Mouse (Mus musculus): Measurements from ENCODE around the gene Ccdc171. TPM values are rescaled to one million over a fixed set of nuclear protein-coding genes. Genes with fewer than 3 reads are reported as not detected.
A peak's percentile ranks its signal among the peaks of the same experiment; 100 is the strongest.
"Not testable (repeated sequence)": the region's sequence is repeated elsewhere in the genome, so short reads cannot be mapped to it uniquely, and the experiment has no call there.

The Ccdc171 gene
- polyA plus RNA-seq (2014; fragmentation: Nextera tagmentation; extraction: Ambion mirVana), result 5.4 and 5.5 TPM in 2 replicates

DNA sequence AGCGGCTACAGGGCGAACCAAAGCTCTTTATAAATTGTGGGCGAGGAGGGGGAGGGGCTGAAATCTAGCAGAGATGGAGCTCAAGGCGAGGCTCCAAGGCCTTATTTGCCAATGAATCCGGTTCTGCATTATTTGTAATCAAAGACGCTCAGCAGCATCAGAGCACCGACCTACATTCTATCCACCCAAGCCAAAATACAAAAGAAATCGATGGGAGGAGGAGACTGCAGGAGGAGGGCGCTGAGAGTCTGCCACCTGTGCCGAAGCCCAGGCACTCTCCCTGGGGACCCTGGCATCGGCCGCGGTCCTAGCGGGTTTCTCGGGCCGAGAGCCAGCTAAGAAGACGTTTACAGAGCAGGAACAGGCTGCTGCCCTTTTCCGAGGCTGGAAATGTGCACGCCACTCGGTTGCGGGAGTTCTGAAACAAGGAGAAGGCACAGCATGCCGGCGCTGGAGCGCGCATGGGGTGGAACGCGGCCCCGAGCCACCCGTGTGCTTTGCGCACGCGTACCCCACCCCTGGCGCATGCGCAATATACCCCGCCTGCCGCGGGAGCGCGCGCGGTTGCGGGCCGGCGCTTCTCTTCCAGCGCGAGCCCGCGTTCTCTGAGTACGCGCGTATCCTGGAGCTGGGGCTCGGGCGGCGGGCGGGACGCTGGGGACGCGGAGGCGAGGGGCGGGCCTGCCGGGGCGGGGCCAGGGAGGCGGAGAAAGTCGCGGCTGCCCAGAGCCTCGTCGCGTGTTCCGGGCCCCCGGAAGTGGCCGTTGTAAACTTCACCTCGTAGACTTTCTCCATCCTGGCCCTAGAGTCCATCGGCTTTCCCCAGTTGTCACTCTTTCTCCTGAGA lies at the start of gene Ccdc171:
Gene Ccdc171 (plus strand): TSS at position 703 of the 847 bp plus-strand sequence.
- no peaks in the 10 kb centered on the region; the same call in 1 of the 2 replicates for H3K9me3 ChIP-seq (ENCODE audit: control insufficient read depth, low read length)
- WGBS, result under 1% methylated on average over 62 of the region's 73 CpGs
- peaks cover 9% of the 10 kb centered on the region for H3K4me1 ChIP-seq (replicated peaks; ENCODE audit: control insufficient read depth, insufficient read depth, low read length)
- peak within 1 kb of the TSS; percentile 90 for H3K9ac ChIP-seq (ENCODE audit: low read length)
- H3K4me2 ChIP-seq (ENCODE audit: low read depth, low read length, severe bottlenecking), result peak within 1 kb of the TSS; percentile 89
- no peaks in the 10 kb centered on the region for H3K27me3 ChIP-seq (ENCODE audit: control insufficient read depth, insufficient read depth, low read length)
- ATAC-seq (replicated peaks; ENCODE audit: low FRiP score) (peak; percentile 92), DNase-seq (ENCODE audit: low spot score) (peak; percentile 99)
- H3K27ac ChIP-seq (ENCODE audit: low read depth, low read length), result peak within 1 kb of the TSS; percentile 100
- H3K4me3 ChIP-seq (ENCODE audit: low read depth, low read length), result peak within 1 kb of the TSS; percentile 66
- H3K36me3 ChIP-seq (ENCODE audit: control insufficient read depth, insufficient read depth, low read length), result no peaks in the 10 kb centered on the region

DNA sequence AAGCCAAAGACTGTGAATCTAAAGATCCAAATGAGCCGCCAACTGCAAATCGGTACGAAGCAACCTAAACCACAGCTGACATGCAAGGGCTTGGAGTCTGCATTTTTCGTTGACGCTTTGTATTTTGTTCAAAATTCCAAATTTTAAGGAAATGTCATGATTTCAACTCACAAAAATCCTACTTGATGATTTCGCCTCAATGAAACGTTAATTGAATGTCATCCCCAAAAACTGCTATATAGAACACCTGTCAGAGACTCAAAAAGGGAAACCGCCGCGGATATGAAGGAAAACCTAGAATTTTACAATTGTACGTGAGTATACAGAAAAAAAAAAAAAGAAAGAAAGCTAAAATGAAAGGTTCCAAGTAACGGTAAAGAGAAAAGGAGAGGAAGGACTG lies 40.1 kb upstream of the Ccdc171 start:
- Histone ChIP-seq H3K27me3 (ENCODE audit: control insufficient read depth, insufficient read depth, low read length) (no peaks in the 10 kb centered on the region), H3K36me3 (ENCODE audit: control insufficient read depth, insufficient read depth, low read length) (peaks cover 5% of the 10 kb centered on the region), H3K4me2 (ENCODE audit: low read depth, low read length, severe bottlenecking) (peak overlapping the region; percentile 52), H3K4me1 (replicated peaks; ENCODE audit: control insufficient read depth, insufficient read depth, low read length) (peaks cover 12% of the 10 kb centered on the region), H3K4me3 (ENCODE audit: low read depth, low read length) (peak overlapping the region; percentile 99), H3K27ac (ENCODE audit: low read depth, low read length) (peak overlapping the region; percentile 98; the same call in 1 of the 2 replicates), H3K9me3 (ENCODE audit: control insufficient read depth, low read length) (no peaks in the 10 kb centered on the region), H3K9ac (ENCODE audit: low read length) (peak overlapping the region; percentile 95)
- DNase-seq (ENCODE audit: low spot score) (no peak), ATAC-seq (replicated peaks; ENCODE audit: low FRiP score) (no peak)
- WGBS, result 27% methylated on average over 12 of the region's 12 CpGs

DNA sequence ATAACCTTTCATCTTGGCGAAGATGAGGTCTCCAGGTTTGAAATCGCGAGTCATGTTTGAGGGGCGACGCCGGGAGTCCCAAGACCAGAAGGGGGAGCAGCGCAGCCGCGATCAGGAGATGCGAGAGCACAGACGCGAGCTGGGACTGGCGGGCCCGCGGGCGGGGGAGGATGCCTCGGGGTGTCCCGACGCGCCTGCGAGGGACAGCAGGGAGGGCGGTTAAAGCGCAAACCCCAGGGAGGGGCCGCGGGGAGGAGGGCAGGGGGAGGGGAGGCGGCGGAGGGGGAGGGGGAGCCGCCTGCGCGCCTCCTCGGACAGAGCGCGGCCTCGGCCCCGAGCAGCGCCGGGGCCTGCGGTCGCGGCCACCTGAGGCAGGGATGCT lies 39.6 kb upstream of the Ccdc171 start:
- Histone ChIP-seq H3K27ac (ENCODE audit: low read depth, low read length) (peak overlapping the region; percentile 98), H3K27me3 (ENCODE audit: control insufficient read depth, insufficient read depth, low read length) (no peaks in the 10 kb centered on the region), H3K4me1 (replicated peaks; ENCODE audit: control insufficient read depth, insufficient read depth, low read length) (peaks cover 12% of the 10 kb centered on the region), H3K36me3 (ENCODE audit: control insufficient read depth, insufficient read depth, low read length) (peaks cover 5% of the 10 kb centered on the region), H3K9ac (ENCODE audit: low read length) (peak overlapping the region; percentile 95), H3K4me3 (ENCODE audit: low read depth, low read length) (peak overlapping the region; percentile 99), H3K4me2 (ENCODE audit: low read depth, low read length, severe bottlenecking) (peak overlapping the region; percentile 66), H3K9me3 (ENCODE audit: control insufficient read depth, low read length) (no peaks in the 10 kb centered on the region)
- ATAC-seq (replicated peaks; ENCODE audit: low FRiP score), result peak; percentile 87
- peak; percentile 95 for DNase-seq (ENCODE audit: low spot score)
- 1% methylated on average over 30 of the region's 40 CpGs for WGBS

DNA sequence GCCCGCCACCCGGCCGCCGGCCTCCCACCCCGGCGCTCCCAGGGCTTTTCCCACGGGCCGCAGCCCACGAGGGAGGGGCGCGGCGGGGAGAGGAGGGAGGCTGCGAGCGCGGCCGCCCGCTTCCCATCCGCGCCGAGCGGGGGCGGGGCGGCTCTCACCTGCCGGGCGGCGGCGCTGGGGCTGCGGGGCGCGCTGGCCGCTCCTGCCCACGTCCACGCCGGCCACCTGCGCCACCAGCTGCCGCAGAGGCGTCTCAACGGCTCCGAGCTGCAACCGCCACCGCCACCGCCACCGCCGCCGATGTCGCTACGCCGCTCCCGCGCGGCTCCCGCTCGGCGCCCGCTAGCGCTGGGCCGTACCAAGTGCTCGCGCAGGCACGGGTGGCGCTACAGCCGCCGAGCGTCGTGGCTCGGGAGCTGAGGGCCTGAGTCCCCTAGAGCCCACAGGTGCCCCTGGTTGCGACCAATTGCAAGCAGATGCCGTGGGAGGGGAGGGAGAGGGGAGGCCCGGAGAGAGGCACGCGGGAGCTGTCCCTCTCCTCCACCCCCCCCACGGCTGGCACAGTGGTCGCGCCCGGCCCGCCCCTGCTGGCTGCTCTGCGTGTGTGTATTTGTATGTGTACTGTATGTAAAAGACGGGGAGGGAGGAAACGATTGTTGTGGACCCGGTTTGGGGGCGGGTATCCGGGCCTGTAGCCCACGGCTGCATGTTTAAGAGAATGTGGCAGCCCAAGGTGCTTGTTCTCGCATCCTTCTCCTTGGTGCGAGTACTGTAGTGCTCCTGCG lies 39.0 kb upstream of the Ccdc171 start, which contains the start of gene Psip1:
Gene Psip1 (minus strand): TSS at position 343 of the 785 bp plus-strand sequence.
- H3K27ac ChIP-seq (ENCODE audit: low read depth, low read length), result peak within 1 kb of the TSS; percentile 98
- no peaks in the 10 kb centered on the region for H3K9me3 ChIP-seq (ENCODE audit: control insufficient read depth, low read length)
- peak within 1 kb of the TSS; percentile 66 for H3K4me2 ChIP-seq (ENCODE audit: low read depth, low read length, severe bottlenecking)
- no peaks in the 10 kb centered on the region for H3K27me3 ChIP-seq (ENCODE audit: control insufficient read depth, insufficient read depth, low read length)
- WGBS, result under 1% methylated on average over 60 of the region's 86 CpGs
- peaks cover 12% of the 10 kb centered on the region for H3K4me1 ChIP-seq (replicated peaks; ENCODE audit: control insufficient read depth, insufficient read depth, low read length)
- H3K4me3 ChIP-seq (ENCODE audit: low read depth, low read length), result peak within 1 kb of the TSS; percentile 99
- peak within 1 kb of the TSS; percentile 95 for H3K9ac ChIP-seq (ENCODE audit: low read length)
- DNase-seq (ENCODE audit: low spot score) (peak; percentile 97), ATAC-seq (replicated peaks; ENCODE audit: low FRiP score) (peak; percentile 93)
- peaks cover 5% of the 10 kb centered on the region for H3K36me3 ChIP-seq (ENCODE audit: control insufficient read depth, insufficient read depth, low read length)

DNA sequence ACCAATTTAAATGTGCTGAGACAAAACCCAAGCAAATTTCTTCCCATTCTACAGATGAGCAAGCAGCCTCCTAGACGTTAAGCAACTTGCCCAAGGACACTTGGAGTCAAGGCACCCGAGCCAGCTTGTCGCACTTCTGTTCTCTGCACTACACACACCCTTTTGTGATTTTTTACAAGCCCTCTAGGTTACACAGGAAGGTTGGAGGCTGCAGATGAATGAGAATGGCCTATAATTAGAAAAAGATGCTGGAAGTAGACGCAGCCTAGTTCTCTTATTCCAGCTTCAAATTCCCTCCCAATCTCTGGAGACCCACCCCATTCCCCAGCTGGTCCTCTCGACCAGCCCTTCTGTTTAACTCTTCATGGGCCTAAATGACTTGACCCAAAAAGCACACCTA lies 36.2 kb upstream of the Ccdc171 start:
- H3K4me1 ChIP-seq (replicated peaks; ENCODE audit: control insufficient read depth, insufficient read depth, low read length), result peaks cover 12% of the 10 kb centered on the region
- H3K27ac ChIP-seq (ENCODE audit: low read depth, low read length), result no peak overlapping the region
- no peak for DNase-seq (ENCODE audit: low spot score)
- H3K9ac ChIP-seq (ENCODE audit: low read length), result no peak overlapping the region
- WGBS, result 20% methylated on average over 5 of the region's 5 CpGs
- H3K4me2 ChIP-seq (ENCODE audit: low read depth, low read length, severe bottlenecking), result no peak overlapping the region
- no peaks in the 10 kb centered on the region for H3K27me3 ChIP-seq (ENCODE audit: control insufficient read depth, insufficient read depth, low read length)
- ATAC-seq (replicated peaks; ENCODE audit: low FRiP score), result no peak
- no peak overlapping the region for H3K4me3 ChIP-seq (ENCODE audit: low read depth, low read length)
- H3K36me3 ChIP-seq (ENCODE audit: control insufficient read depth, insufficient read depth, low read length), result no peaks in the 10 kb centered on the region
- H3K9me3 ChIP-seq (ENCODE audit: control insufficient read depth, low read length), result no peaks in the 10 kb centered on the region

DNA sequence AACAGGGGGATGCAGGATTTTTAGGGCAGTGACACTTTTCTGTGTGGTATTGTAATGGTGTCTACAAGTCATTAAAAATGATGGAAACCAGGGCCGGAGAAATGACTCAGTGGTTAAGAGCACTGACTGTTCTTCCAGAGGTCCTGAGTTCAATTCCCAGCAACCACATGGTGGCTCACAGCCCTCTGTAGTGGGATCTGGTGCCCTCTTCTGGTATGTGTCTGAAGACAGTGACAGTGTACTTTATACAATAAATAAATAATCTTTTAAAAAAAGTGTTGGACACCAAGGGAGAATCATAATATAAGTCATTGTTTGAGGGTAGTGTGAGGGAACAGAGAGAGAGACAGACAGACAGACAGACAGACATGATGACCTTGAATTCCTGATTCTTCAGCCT lies 32.2 kb upstream of the Ccdc171 start:
- Histone ChIP-seq H3K27me3 (ENCODE audit: control insufficient read depth, insufficient read depth, low read length) (no peaks in the 10 kb centered on the region), H3K4me3 (ENCODE audit: low read depth, low read length) (no peak overlapping the region), H3K36me3 (ENCODE audit: control insufficient read depth, insufficient read depth, low read length) (no peaks in the 10 kb centered on the region), H3K4me1 (replicated peaks; ENCODE audit: control insufficient read depth, insufficient read depth, low read length) (no peaks in the 10 kb centered on the region), H3K27ac (ENCODE audit: low read depth, low read length) (no peak overlapping the region), H3K9me3 (ENCODE audit: control insufficient read depth, low read length) (no peaks in the 10 kb centered on the region), H3K4me2 (ENCODE audit: low read depth, low read length, severe bottlenecking) (no peak overlapping the region), H3K9ac (ENCODE audit: low read length) (no peak overlapping the region)
- WGBS, result 95% methylated on average over 1 of the region's 1 CpGs
- ATAC-seq (replicated peaks; ENCODE audit: low FRiP score) (no peak), DNase-seq (ENCODE audit: low spot score) (no peak)

DNA sequence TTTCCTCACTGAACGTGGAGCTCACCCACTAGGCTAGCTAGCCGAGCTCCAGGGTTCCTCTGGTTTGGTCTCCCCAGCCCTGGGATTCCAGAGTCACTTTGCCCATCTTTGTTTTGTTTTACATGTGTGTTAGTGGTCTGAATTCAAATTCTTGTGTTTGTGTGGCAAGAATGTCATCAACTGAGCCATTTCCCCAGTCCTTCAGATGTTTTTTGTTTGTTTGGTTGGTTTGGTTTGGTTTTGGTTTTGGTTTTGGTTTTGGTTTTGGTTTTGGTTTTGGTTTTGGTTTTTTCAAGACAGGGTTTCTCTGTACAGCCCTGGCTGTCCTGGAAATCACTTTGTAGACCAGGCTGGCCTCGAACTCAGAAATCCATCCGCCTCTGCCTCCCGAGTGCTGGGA lies 28.3 kb upstream of the Ccdc171 start:
- not testable (repeated sequence) for DNase-seq (ENCODE audit: low spot score); ATAC-seq (replicated peaks; ENCODE audit: low FRiP score); H3K9ac ChIP-seq (ENCODE audit: low read length); H3K4me2 ChIP-seq (ENCODE audit: low read depth, low read length, severe bottlenecking); H3K36me3 ChIP-seq (ENCODE audit: control insufficient read depth, insufficient read depth, low read length); H3K4me1 ChIP-seq (replicated peaks; ENCODE audit: control insufficient read depth, insufficient read depth, low read length); H3K4me3 ChIP-seq (ENCODE audit: low read depth, low read length); H3K27me3 ChIP-seq (ENCODE audit: control insufficient read depth, insufficient read depth, low read length); H3K9me3 ChIP-seq (ENCODE audit: control insufficient read depth, low read length); H3K27ac ChIP-seq (ENCODE audit: low read depth, low read length)
- WGBS, result 93% methylated on average over 5 of the region's 5 CpGs

DNA sequence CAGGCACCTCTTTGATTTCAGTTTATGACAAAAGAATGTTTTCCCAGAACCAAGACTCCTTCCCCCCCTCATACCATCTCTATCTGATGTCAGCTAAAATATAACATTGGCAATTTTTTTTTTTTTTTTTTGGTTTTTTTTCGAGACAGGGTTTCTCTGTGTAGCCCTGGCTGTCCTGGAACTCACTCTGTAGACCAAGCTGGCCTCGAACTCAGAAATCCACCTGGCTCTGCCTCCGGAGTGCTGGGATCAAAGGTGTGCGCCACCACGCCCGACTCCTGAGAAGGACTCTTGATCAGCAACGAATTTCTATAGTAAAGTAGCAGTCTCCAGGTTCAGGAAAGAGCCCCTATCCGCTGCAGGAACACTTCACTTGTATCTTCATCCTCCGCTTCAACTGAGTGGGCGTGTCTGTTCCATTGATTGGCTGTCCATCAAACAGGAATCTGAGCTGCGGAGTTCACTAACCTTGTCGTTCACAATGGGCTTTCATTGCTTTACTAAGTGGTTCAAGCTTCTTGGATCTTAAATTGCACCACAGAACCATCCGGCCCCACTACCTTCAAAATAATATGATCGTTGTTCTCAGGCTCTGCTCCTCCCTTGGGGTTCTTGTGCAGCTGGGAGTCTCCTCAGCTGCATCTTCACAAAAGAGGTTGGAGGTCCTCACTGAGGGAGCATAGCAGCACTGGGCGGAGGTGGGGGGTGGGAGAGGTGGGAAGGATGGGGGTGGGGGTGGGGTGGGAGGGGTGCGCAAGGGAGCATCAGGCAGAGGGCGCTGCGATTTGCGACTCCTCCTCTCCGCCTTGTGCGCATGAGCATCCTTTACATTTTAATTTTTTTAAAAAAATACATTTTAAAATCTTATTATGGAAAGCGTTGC lies 24.9 kb upstream of the Ccdc171 start:
- DNase-seq (ENCODE audit: low spot score), result peak; percentile 79
- ATAC-seq (replicated peaks; ENCODE audit: low FRiP score), result peak; percentile 93
- peak overlapping the region; percentile 53 for H3K4me2 ChIP-seq (ENCODE audit: low read depth, low read length, severe bottlenecking)
- no peaks in the 10 kb centered on the region for H3K27me3 ChIP-seq (ENCODE audit: control insufficient read depth, insufficient read depth, low read length)
- H3K4me3 ChIP-seq (ENCODE audit: low read depth, low read length), result peak overlapping the region; percentile 19
- no peak overlapping the region; the same call in 1 of the 2 replicates for H3K9ac ChIP-seq (ENCODE audit: low read length)
- WGBS, result 6% methylated on average over 22 of the region's 22 CpGs
- H3K9me3 ChIP-seq (ENCODE audit: control insufficient read depth, low read length), result no peaks in the 10 kb centered on the region
- H3K27ac ChIP-seq (ENCODE audit: low read depth, low read length), result peak overlapping the region; percentile 80
- no peaks in the 10 kb centered on the region for H3K36me3 ChIP-seq (ENCODE audit: control insufficient read depth, insufficient read depth, low read length)
- H3K4me1 ChIP-seq (replicated peaks; ENCODE audit: control insufficient read depth, insufficient read depth, low read length), result no peaks in the 10 kb centered on the region; the same call in 1 of the 2 replicates
